Mouse (Mus musculus): ENCODE measurements around the gene Chst10. TPM values are rescaled to one million over a fixed set of nuclear protein-coding genes. Genes with fewer than 3 reads are reported as not detected.
A peak's percentile ranks its signal among the peaks of the same experiment; 100 is the strongest.

The Chst10 gene
- polyA plus RNA-seq, 1 experiment, result 1.7 TPM

DNA sequence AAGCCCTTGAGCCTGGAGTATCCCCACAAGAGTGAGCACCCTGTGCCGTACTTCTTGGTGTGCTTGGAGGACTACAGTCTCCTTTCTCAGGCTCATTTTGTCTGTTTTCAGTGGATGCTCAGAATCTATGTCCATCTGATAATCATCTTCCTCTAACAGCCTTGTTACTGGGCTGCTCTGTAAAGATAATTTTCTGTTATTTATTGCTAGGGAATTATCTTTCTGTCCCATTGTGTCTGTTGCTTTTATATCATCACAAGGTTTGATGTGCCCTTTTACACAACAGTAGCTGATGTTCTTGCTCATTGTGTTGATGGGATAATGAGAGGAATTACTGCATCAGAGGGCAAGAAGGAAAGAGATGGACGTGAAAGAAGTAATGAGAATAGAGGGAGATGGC, 45.7 kb downstream of the Chst10 start:
- no peak for TF ChIP-seq POLR2A (IDR thresholded peaks at IDR 0.05; ENCODE audit: control insufficient read depth, low read depth, low read length)
- no peak for TF ChIP-seq CTCF (IDR thresholded peaks at IDR 0.05; ENCODE audit: control insufficient read depth, insufficient read depth, insufficient replicate concordance, low read depth, low read length)

DNA sequence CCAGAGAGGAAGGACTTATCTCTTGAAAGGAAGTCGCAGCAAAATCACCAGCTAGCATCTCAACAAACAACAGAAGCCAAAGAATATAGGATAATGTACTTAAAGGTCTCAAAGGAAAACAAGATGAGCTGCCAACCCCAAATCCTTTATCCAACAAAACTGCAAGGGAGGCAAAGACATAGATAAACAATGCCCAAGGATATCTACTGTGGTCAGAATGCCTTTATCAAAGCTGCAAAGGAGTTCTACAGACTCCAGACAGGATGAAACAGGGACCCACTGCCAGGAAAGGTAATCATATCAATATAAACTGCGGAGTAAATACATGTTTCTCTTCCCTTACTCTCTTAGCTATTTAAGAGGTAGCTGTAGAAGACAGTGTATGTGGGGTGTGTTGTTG, 47.3 kb downstream of the Chst10 start:
- no peak for TF ChIP-seq CTCF (IDR thresholded peaks at IDR 0.05; ENCODE audit: control insufficient read depth, insufficient read depth, insufficient replicate concordance, low read depth, low read length)
- no peak for TF ChIP-seq POLR2A (IDR thresholded peaks at IDR 0.05; ENCODE audit: control insufficient read depth, low read depth, low read length)
- no peak overlapping the region for H3K27ac ChIP-seq (ENCODE audit: control insufficient read depth, insufficient read depth, low read depth, low read length)
- H3K4me1 ChIP-seq (ENCODE audit: control insufficient read depth, insufficient read depth, low read length), result peaks cover 4% of the 10 kb centered on the region
- no peak overlapping the region for H3K4me3 ChIP-seq (ENCODE audit: control insufficient read depth, low read depth, low read length)
- H3K36me3 ChIP-seq (ENCODE audit: control insufficient read depth, insufficient read depth, low read length), result no peaks in the 10 kb centered on the region
- H3K27me3 ChIP-seq (ENCODE audit: control insufficient read depth, insufficient read depth, low read length), result no peaks in the 10 kb centered on the region

More for the DNA sequence above, 45.7 kb downstream of the Chst10 start:
- Histone ChIP-seq H3K27ac (ENCODE audit: control insufficient read depth, insufficient read depth, low read depth, low read length) (no peak overlapping the region), H3K4me3 (ENCODE audit: control insufficient read depth, low read depth, low read length) (no peak overlapping the region), H3K36me3 (ENCODE audit: control insufficient read depth, insufficient read depth, low read length) (no peaks in the 10 kb centered on the region), H3K4me1 (ENCODE audit: control insufficient read depth, insufficient read depth, low read length) (peaks cover 4% of the 10 kb centered on the region), H3K27me3 (ENCODE audit: control insufficient read depth, insufficient read depth, low read length) (no peaks in the 10 kb centered on the region)

DNA sequence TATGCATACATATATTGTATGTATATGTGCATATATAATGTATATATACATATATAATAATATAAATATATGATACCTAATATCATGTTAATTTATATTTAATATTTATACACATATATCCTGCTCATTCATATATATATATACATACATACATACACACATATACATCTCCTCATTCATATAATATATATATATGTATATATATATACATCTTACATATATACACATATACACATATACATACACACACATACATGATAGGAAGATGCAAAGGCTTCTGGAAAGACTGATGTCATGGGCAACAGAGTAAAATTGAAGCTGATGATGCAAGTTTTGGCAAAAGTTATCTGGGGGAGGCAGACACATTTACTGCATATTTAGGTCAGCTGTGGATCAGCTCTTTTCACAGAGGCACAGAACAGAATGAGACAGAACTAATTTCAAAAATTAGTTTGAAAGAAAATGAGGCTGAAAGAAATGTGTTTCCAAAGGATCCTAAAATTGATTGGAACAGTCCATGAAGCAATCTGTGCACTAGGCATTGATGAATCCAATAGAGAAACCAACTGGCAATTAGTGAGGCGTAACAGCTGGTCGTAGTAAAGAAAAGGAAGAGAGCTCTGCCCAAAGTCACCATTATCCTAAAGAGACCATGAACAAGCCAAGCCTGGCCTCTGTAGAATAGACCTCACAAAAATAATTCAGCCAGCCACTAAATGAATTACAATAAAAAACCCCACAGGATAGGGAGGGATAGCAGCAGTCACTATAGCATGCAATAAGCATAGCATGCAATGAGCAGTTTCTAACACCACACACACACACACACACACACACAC, 49.3 kb downstream of the Chst10 start:
- Histone ChIP-seq H3K27me3 (ENCODE audit: control insufficient read depth, insufficient read depth, low read length) (no peaks in the 10 kb centered on the region), H3K4me1 (ENCODE audit: control insufficient read depth, insufficient read depth, low read length) (peaks cover 4% of the 10 kb centered on the region), H3K36me3 (ENCODE audit: control insufficient read depth, insufficient read depth, low read length) (no peaks in the 10 kb centered on the region), H3K27ac (ENCODE audit: control insufficient read depth, insufficient read depth, low read depth, low read length) (no peak overlapping the region), H3K4me3 (ENCODE audit: control insufficient read depth, low read depth, low read length) (no peak overlapping the region)
- no peak for TF ChIP-seq CTCF (IDR thresholded peaks at IDR 0.05; ENCODE audit: control insufficient read depth, insufficient read depth, insufficient replicate concordance, low read depth, low read length)
- no peak for TF ChIP-seq POLR2A (IDR thresholded peaks at IDR 0.05; ENCODE audit: control insufficient read depth, low read depth, low read length)

DNA sequence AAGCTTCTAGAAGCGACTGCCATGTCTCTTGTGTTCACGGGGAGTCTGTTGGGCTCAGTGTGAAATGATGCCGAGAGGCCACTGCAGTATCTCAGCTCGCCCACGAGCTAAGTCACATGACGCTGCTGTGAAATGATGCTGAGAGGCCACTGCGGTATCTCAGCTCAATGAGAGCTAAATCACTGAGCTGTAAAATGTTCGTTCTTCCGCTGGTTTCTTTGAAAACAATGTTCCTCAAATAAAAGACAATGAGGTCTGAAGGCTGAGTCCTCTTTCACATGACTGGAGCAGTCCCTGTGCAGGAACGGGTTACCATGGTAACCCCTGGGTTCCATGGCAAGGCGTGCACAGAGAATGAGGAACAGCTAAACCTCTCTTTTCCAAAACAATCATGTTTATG, 50.0 kb downstream of the Chst10 start:
- peak overlapping the region; percentile 71 for H3K4me3 ChIP-seq (ENCODE audit: control insufficient read depth, low read depth, low read length)
- H3K27ac ChIP-seq (ENCODE audit: control insufficient read depth, insufficient read depth, low read depth, low read length), result no peak overlapping the region
- TF ChIP-seq POLR2A (IDR thresholded peaks at IDR 0.05; ENCODE audit: control insufficient read depth, low read depth, low read length) (no peak), CTCF (IDR thresholded peaks at IDR 0.05; ENCODE audit: control insufficient read depth, insufficient read depth, insufficient replicate concordance, low read depth, low read length) (no peak)

DNA sequence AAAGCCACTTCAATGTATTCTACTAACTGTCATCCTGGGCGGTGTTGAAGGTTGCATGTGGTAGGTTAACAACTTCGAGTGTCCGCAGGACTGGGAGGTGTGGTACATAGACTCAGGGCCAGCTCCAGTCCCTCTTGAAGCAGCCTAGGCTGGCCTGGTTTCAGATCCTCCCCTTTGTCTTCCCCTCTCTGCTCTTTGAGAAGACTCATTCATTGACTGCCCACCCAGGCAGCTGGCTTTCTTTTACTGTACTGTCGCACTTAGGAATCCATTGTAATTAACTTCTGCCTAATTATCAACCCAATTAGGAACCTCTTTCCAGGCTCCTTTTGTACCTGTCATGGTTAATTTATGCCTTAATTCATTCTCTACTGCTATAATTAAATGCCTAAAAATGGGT, 54.7 kb downstream of the Chst10 start:
- TF ChIP-seq CTCF (IDR thresholded peaks at IDR 0.05; ENCODE audit: control insufficient read depth, insufficient read depth, insufficient replicate concordance, low read depth, low read length) (no peak), POLR2A (IDR thresholded peaks at IDR 0.05; ENCODE audit: control insufficient read depth, low read depth, low read length) (no peak)
- H3K4me1 ChIP-seq (ENCODE audit: control insufficient read depth, insufficient read depth, low read length), result peaks cover 4% of the 10 kb centered on the region
- no peak overlapping the region for H3K27ac ChIP-seq (ENCODE audit: control insufficient read depth, insufficient read depth, low read depth, low read length)
- H3K27me3 ChIP-seq (ENCODE audit: control insufficient read depth, insufficient read depth, low read length), result no peaks in the 10 kb centered on the region
- H3K36me3 ChIP-seq (ENCODE audit: control insufficient read depth, insufficient read depth, low read length), result no peaks in the 10 kb centered on the region
- H3K4me3 ChIP-seq (ENCODE audit: control insufficient read depth, low read depth, low read length), result no peak overlapping the region

More for the DNA sequence above, 50.0 kb downstream of the Chst10 start:
- no peaks in the 10 kb centered on the region for H3K36me3 ChIP-seq (ENCODE audit: control insufficient read depth, insufficient read depth, low read length)
- H3K4me1 ChIP-seq (ENCODE audit: control insufficient read depth, insufficient read depth, low read length), result peaks cover 4% of the 10 kb centered on the region
- H3K27me3 ChIP-seq (ENCODE audit: control insufficient read depth, insufficient read depth, low read length), result no peaks in the 10 kb centered on the region

DNA sequence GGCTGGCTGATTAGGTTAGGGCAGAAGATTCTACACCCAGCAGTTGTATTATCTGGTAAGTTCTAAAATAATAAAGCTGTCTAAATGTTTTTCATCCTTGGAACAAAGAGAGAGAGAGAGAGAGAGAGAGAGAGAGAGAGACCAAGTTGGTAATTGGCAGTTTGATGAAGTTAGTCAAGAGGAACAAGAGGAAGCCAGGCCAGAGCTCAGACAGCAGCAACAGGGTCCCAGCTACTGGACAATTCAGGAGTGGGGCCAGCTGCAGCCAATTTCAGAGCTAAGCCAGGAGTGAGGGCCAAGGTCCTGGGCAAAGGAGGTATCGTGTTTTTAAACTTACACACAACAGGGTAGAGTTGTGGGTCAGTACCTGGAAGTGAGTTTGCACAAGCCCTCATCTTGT, 55.1 kb downstream of the Chst10 start:
- Histone ChIP-seq H3K36me3 (ENCODE audit: control insufficient read depth, insufficient read depth, low read length) (no peaks in the 10 kb centered on the region), H3K4me3 (ENCODE audit: control insufficient read depth, low read depth, low read length) (no peak overlapping the region), H3K27me3 (ENCODE audit: control insufficient read depth, insufficient read depth, low read length) (no peaks in the 10 kb centered on the region), H3K27ac (ENCODE audit: control insufficient read depth, insufficient read depth, low read depth, low read length) (no peak overlapping the region), H3K4me1 (ENCODE audit: control insufficient read depth, insufficient read depth, low read length) (peaks cover 1% of the 10 kb centered on the region)
- TF ChIP-seq CTCF (IDR thresholded peaks at IDR 0.05; ENCODE audit: control insufficient read depth, insufficient read depth, insufficient replicate concordance, low read depth, low read length), result no peak
- no peak for TF ChIP-seq POLR2A (IDR thresholded peaks at IDR 0.05; ENCODE audit: control insufficient read depth, low read depth, low read length)

DNA sequence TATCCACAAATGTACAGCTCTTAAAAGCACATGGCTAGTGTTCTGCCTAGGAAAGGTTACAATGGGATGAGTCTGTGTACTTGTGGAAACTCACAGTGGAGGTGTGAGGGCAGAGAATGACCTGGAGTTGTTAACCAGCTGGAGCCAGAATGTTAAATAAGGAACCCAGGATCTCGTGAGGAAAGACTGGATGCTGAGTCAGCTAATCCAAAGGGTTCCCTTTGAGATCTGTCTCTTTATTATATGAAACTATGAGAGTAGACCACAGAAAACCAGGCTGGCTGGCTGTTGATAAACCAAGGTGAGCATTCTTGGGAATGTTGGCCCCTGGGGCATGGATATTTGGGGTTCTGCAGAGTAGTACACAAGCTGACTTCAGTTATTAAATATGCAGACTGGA, 58.0 kb downstream of the Chst10 start:
- Histone ChIP-seq H3K36me3 (ENCODE audit: control insufficient read depth, insufficient read depth, low read length) (no peaks in the 10 kb centered on the region), H3K4me3 (ENCODE audit: control insufficient read depth, low read depth, low read length) (no peak overlapping the region), H3K4me1 (ENCODE audit: control insufficient read depth, insufficient read depth, low read length) (peaks cover 8% of the 10 kb centered on the region), H3K27me3 (ENCODE audit: control insufficient read depth, insufficient read depth, low read length) (no peaks in the 10 kb centered on the region), H3K27ac (ENCODE audit: control insufficient read depth, insufficient read depth, low read depth, low read length) (no peak overlapping the region)
- no peak for TF ChIP-seq POLR2A (IDR thresholded peaks at IDR 0.05; ENCODE audit: control insufficient read depth, low read depth, low read length)
- no peak for TF ChIP-seq CTCF (IDR thresholded peaks at IDR 0.05; ENCODE audit: control insufficient read depth, insufficient read depth, insufficient replicate concordance, low read depth, low read length)

Measured in testis, adult 2 months (tissue).